Comparison of ENCODE assay signal across 19 mouse cellular contexts in genomic region chr19:38418819-38419423, GRCm38 (mm10). TPM values are rescaled to one million over a fixed set of nuclear protein-coding genes. Genes with fewer than 3 reads are reported as not detected.
DNase-seq lines count a peak whose midpoint lies in the region; ATAC-seq and TF ChIP-seq lines count a peak whose summit lies in the region.
"Had no signal": no experiment of that assay in that cellular context is flagged by ENCODE, and none has a peak within 500 bp of the region (broad histone marks: within the 10 kb centered on the region; RNA-seq: fewer than 3 reads in every experiment).

No protein-coding gene starts in this region.

- no peaks in the 10 kb centered on the region for H3K9me3 ChIP-seq in heart, embryonic 16.5 days (replicated peaks; ENCODE audit: control insufficient read depth, low read length)
- H3K9me3 ChIP-seq in heart, embryonic 11.5 days (replicated peaks; ENCODE audit: control insufficient read depth, low read length) = no peaks in the 10 kb centered on the region
- no peaks in the 10 kb centered on the region for H3K9me3 ChIP-seq in lung, embryonic 14.5 days (ENCODE audit: low read depth, low read length)
- H3K9me3 ChIP-seq: heart, embryonic 10.5 days; limb, embryonic 10.5 days had no signal

- no peak overlapping the region for H3K27ac ChIP-seq in heart, embryonic 16.5 days (ENCODE audit: low read length)
- H3K27ac ChIP-seq in heart, embryonic 11.5 days (ENCODE audit: low read depth, low read length) = no peak overlapping the region
- no peak overlapping the region for H3K27ac ChIP-seq in lung, embryonic 14.5 days (ENCODE audit: low read depth)
- H3K27ac ChIP-seq: heart, embryonic 10.5 days; limb, embryonic 10.5 days had no signal

- no peak overlapping the region for H3K9ac ChIP-seq in heart, embryonic 16.5 days (ENCODE audit: low read length)
- H3K9ac ChIP-seq in heart, embryonic 11.5 days (ENCODE audit: low read depth, low read length) = no peak overlapping the region
- no peak overlapping the region for H3K9ac ChIP-seq in lung, embryonic 14.5 days

- H3K4me1 ChIP-seq in heart, embryonic 16.5 days (ENCODE audit: control insufficient read depth, insufficient read depth, low read length) = peaks cover 8% of the 10 kb centered on the region
- H3K4me1 ChIP-seq in heart, embryonic 11.5 days (ENCODE audit: control insufficient read depth, insufficient read depth, low read length) = no peaks in the 10 kb centered on the region
- H3K4me1 ChIP-seq in lung, embryonic 14.5 days (ENCODE audit: insufficient read depth) = no peaks in the 10 kb centered on the region
- H3K4me1 ChIP-seq: heart, embryonic 10.5 days had no signal

- H3K4me3 ChIP-seq in heart, embryonic 16.5 days (ENCODE audit: low read length) = no peak overlapping the region
- H3K4me3 ChIP-seq in heart, embryonic 11.5 days (ENCODE audit: low read depth, low read length) = no peak overlapping the region
- no peak overlapping the region for H3K4me3 ChIP-seq in lung, embryonic 14.5 days (ENCODE audit: low read depth, low read length)
- H3K4me3 ChIP-seq: heart, embryonic 10.5 days; limb, embryonic 10.5 days had no signal

- 21% methylated on average over 4 of the region's 4 CpGs for WGBS in heart, embryonic 16.5 days
- WGBS in heart, embryonic 11.5 days (ENCODE audit: insufficient replicate concordance) = 54% methylated on average over 4 of the region's 4 CpGs
- 25% methylated on average over 4 of the region's 4 CpGs for WGBS in lung, embryonic 14.5 days

- no peak for TF ChIP-seq CTCF in lung, embryonic 14.5 days (IDR thresholded peaks at IDR 0.05; ENCODE audit: low read depth)

- no peaks in the 10 kb centered on the region for H3K36me3 ChIP-seq in heart, embryonic 16.5 days (ENCODE audit: control insufficient read depth, insufficient read depth)
- H3K36me3 ChIP-seq in heart, embryonic 11.5 days (ENCODE audit: control insufficient read depth, insufficient read depth, low read length) = no peaks in the 10 kb centered on the region
- H3K36me3 ChIP-seq in lung, embryonic 14.5 days (ENCODE audit: insufficient read depth) = no peaks in the 10 kb centered on the region
- H3K36me3 ChIP-seq: heart, embryonic 10.5 days; limb, embryonic 10.5 days had no signal

- H3K27me3 ChIP-seq in heart, embryonic 16.5 days (ENCODE audit: control insufficient read depth, insufficient read depth, low read length) = no peaks in the 10 kb centered on the region
- H3K27me3 ChIP-seq in heart, embryonic 11.5 days (ENCODE audit: control insufficient read depth, insufficient read depth, low read length) = no peaks in the 10 kb centered on the region
- H3K27me3 ChIP-seq in lung, embryonic 14.5 days (ENCODE audit: insufficient read depth, low read length) = no peaks in the 10 kb centered on the region

- ATAC-seq in heart, embryonic 16.5 days (replicated peaks; ENCODE audit: extremely low read depth, insufficient read depth, low FRiP score) = 0 out of 2 replicates have a peak, but pooled peaks have one; percentile 18
- no peak for ATAC-seq in heart, embryonic 11.5 days (replicated peaks; ENCODE audit: insufficient number of reproducible peaks, low FRiP score, low TSS enrichment)
- ATAC-seq in lung, embryonic 14.5 days (ENCODE audit: insufficient read depth) = peak; percentile 56; the same call in 1 of the 2 replicates

- DNase-seq in lung, embryonic 14.5 days = peak; percentile 65
- DNase-seq in lung, postnatal 4 days = no peak
- peak; percentile 57 for DNase-seq in testis, postnatal 10 days (ENCODE audit: low spot score)
- DNase-seq in testis, postnatal 14 days (ENCODE audit: low spot score) = no peak
- no peak for DNase-seq in kidney, postnatal 10 days
- DNase-seq: adrenal gland, postnatal 25 days; B cell, adult 2 months; cerebellum, adult 18-20 months; heart, postnatal 14 days; kidney, adult 8-10 months; kidney, postnatal 36 days; lung, adult 2 months; thymus, adult 18-20 months; thymus, postnatal 4 days had no signal

- no peak overlapping the region for H3K4me2 ChIP-seq in heart, embryonic 16.5 days (ENCODE audit: low read depth, low read length)
- no peak overlapping the region for H3K4me2 ChIP-seq in heart, embryonic 11.5 days
- H3K4me2 ChIP-seq in lung, embryonic 14.5 days = no peak overlapping the region
- H3K4me2 ChIP-seq: liver, embryonic 11.5 days had no signal

RNA-seq across cellular contexts. Expression of gene Slc35g1, which starts 23.1 kb away (rescaled TPM):
- 1.2 and 1.9 TPM in 2 replicates for polyA plus RNA-seq in heart, embryonic 16.5 days (2015; fragmentation: Nextera tagmentation; extraction: Ambion mirVana)
- polyA plus RNA-seq in heart, embryonic 11.5 days (2014; fragmentation: Nextera tagmentation; extraction: Ambion mirVana) = 2.8 and 3.3 TPM in 2 replicates
- polyA plus RNA-seq in lung, embryonic 14.5 days (2014; fragmentation: Nextera tagmentation; extraction: Ambion mirVana) = 4.5 and 5.1 TPM in 2 replicates

Comparison
In these comparisons a context has a peak if more than half of its experiments do, and no peak if none do; other contexts are left out.
1. DNase-seq: peak in lung, embryonic 14.5 days (single experiment) and testis, postnatal 10 days (single experiment); none in lung, postnatal 4 days (0 of 2), testis, postnatal 14 days (single experiment) and kidney, postnatal 10 days (single experiment).